Mouse (Mus musculus) lung, postnatal 4 days (tissue): ENCODE results near the gene Rasl10b.
A peak's percentile ranks its signal among the peaks of the same experiment; 100 is the strongest.

Source experiments
- DNase-seq, 2 experiments: peaks; one replicate each; pipeline ENCODE4 v3.0.0; 2021

Rasl10b gene

GRCm38 (mm10) chr11:83409087-83409754, at the start of gene Rasl10b:
Gene Rasl10b, plus strand, starts transcription at chr11:83409137.
- peak; percentile 14 to 37 for DNase-seq

- no peak for DNase-seq
Observed at GRCm38 (mm10) chr11:83364656-83365055, 44.3 kb upstream of the Rasl10b start.

- DNase-seq, result no peak
Observed at GRCm38 (mm10) chr11:83371267-83371666, 37.7 kb upstream of the Rasl10b start.

- DNase-seq, result no peak
Observed at GRCm38 (mm10) chr11:83379745-83380341, 29.1 kb upstream of the Rasl10b start.

GRCm38 (mm10) chr11:83382876-83383531, 25.9 kb upstream of the Rasl10b start:
- no peak for DNase-seq

GRCm38 (mm10) chr11:83383532-83383887, 25.4 kb upstream of the Rasl10b start:
- no peak for DNase-seq

- DNase-seq, result no peak
Observed at GRCm38 (mm10) chr11:83393062-83393461, 15.9 kb upstream of the Rasl10b start.

GRCm38 (mm10) chr11:83394802-83395439, 14.0 kb upstream of the Rasl10b start:
- no peak for DNase-seq

- DNase-seq, result no peak
Observed at GRCm38 (mm10) chr11:83397626-83398025, 11.3 kb upstream of the Rasl10b start.

- DNase-seq, result no peak
Observed at GRCm38 (mm10) chr11:83398724-83399123, 10.2 kb upstream of the Rasl10b start.

GRCm38 (mm10) chr11:83403787-83404186, 5.2 kb upstream of the Rasl10b start:
- DNase-seq, result no peak

GRCm38 (mm10) chr11:83406391-83406790, 2.5 kb upstream of the Rasl10b start:
- no peak for DNase-seq

GRCm38 (mm10) chr11:83408242-83408641, 695 bp upstream of the Rasl10b start:
- DNase-seq, result no peak

- no peak for DNase-seq
Observed at GRCm38 (mm10) chr11:83409792-83410291, 905 bp downstream of the Rasl10b start.

GRCm38 (mm10) chr11:83410510-83410909, 1.6 kb downstream of the Rasl10b start:
- DNase-seq, result no peak

- peak in 1 of 2 experiments; percentile 67 for DNase-seq
Observed at GRCm38 (mm10) chr11:83417080-83417479, 8.1 kb downstream of the Rasl10b start.

GRCm38 (mm10) chr11:83417708-83418107, 8.8 kb downstream of the Rasl10b start:
- no peak for DNase-seq

- no peak for DNase-seq
Observed at GRCm38 (mm10) chr11:83418566-83418965, 9.6 kb downstream of the Rasl10b start.

- DNase-seq, result no peak
Observed at GRCm38 (mm10) chr11:83420338-83420737, 11.4 kb downstream of the Rasl10b start.

- DNase-seq, result peak; percentile 59 to 77
Observed at GRCm38 (mm10) chr11:83421305-83421704, 12.4 kb downstream of the Rasl10b start.

- peak; percentile 49 to 81 for DNase-seq
Observed at GRCm38 (mm10) chr11:83424681-83425080, 15.7 kb downstream of the Rasl10b start.

- no peak for DNase-seq
Observed at GRCm38 (mm10) chr11:83426964-83427363, 18.0 kb downstream of the Rasl10b start.

GRCm38 (mm10) chr11:83429355-83429754, 20.4 kb downstream of the Rasl10b start, which contains the start of gene Gas2l2:
Gene Gas2l2, minus strand, starts transcription at chr11:83429455.
- DNase-seq, result no peak
